Mouse (Mus musculus) thymus, postnatal 4 days (tissue): Measurements from ENCODE around the gene Rap1a.

ENCODE experiments used
- DNase-seq: peaks from one replicate; pipeline ENCODE4 v3.0.0; 2021

Rap1a gene

GRCm38 (mm10) chr3:105801191-105802166 is at the start of gene Rap1a:
TSS of gene Rap1a (minus strand) at chr3:105801336.
- DNase-seq = peak; percentile 87

DNA sequence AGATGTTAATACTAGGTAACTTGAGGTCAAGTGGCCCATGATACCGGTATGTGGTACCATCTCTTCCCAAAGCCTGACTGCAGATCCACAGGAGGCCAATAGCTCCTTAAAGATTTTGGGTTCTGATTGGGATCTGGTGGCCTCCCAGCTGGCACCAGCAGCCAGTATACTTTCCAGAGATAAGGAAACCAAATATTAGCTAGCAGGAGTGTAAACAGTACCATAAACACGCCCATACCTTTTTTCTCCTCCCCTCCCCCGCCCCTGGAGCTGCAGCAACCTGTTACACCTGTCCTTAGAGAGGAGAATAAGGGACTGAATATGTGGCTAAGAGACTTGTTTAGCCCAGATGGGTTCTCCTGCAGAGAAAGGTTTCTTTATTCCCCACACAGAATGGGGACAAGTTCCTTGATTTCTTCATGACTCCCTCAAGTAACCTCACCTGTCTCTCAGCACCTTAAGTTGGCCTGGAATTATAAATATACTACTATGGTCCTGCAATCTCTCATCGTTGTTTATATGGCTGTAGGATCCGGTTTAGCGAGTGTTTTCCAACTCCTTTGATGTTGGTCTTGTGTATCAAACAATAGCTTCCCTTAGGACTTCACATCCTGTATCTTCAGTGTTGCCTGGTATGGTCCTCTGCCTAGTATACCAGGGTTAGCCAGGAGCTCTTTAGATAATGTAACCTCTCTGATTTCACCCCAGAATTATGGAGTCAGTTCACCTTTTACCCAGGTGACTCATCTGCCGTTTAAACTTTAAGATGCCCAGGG is 45.3 kb upstream of the Rap1a start:
- DNase-seq = no peak

DNA sequence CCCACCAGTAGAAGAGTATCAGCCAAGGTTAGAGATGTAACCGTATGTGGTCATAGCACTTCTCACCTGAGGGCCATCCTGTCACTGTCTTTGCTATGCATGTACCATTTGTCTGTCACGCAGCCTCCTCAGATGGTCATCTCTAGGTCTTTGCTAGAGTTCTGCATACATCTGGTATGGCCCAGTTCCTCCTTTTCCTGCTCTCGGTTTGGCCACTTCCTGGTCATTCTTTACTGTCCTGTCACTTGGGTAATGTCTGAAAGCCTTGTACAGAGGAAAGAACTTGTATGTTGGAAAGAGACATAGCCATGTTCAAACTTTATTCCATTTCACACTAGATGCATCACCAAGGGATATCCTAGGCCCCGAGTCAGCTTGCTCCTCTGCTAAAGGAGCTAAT is 38.7 kb upstream of the Rap1a start:
- DNase-seq = no peak

GRCm38 (mm10) chr3:105838655-105839054 is 37.5 kb upstream of the Rap1a start:
- DNase-seq = no peak

DNA sequence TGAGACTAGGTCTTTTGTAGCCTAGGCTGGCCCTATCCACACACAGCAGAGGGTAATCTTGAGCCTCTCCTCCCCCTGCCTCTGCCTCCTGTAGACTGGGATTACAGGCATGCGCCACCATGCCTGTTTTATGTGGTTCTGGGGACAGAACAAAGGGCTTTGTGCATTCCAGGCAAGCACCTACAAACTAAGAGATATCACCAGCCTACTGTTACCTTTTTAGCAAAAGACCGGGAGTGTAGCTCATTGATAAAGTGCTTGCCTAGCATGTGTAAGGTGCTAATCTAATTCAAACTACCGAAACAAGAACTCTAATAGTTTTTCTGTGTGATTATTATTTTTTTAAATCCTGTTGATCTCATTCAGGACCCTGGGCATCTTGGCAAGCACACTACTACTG is 35.7 kb upstream of the Rap1a start:
- DNase-seq = no peak

DNA sequence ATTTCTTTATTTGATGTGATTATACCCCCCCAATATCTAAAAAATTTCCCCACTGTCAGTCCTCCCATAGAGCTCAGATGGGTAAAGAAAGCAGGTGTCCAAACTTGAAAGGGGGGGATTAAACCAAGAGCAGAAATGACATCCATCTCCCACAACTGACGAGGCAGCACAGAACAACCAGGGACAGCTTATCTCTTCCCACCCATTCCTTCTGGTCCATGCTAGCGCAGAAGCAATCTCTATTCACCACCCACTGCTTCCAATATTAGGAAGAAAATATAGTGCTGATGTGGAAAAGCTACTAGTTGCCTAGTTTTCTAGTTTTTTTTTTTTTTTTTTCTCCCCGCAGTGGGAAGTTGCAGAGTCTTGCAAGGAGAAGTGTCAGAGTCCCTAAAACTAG is 34.7 kb upstream of the Rap1a start:
- DNase-seq = no peak

GRCm38 (mm10) chr3:105831584-105831983 is 30.4 kb upstream of the Rap1a start:
- DNase-seq = no peak

- no peak for DNase-seq
Observed at GRCm38 (mm10) chr3:105825501-105826161, 24.5 kb upstream of the Rap1a start.

GRCm38 (mm10) chr3:105824704-105825103 is 23.6 kb upstream of the Rap1a start:
- no peak for DNase-seq

- no peak for DNase-seq
Observed at GRCm38 (mm10) chr3:105824103-105824502, 23.0 kb upstream of the Rap1a start.

DNA sequence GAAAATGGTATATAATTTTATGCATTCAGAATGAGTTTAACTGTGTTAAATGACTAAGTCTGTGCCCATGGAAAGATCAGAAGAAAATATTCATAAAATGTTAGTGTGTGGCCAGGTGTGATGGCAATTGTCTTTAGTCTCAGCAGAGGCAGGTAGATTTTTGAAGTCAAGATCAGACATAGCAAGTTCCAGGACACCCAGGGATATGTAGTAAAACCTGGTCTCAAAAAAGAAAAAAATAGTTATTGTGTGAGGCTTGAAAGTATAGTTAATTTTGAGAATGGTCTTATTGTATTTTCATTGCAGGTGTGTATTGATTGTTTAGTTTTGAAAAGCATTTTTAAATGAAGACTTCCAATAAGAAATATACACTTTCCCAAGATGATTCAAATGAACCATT is 22.5 kb upstream of the Rap1a start:
- no peak for DNase-seq

GRCm38 (mm10) chr3:105821504-105821903 is 20.4 kb upstream of the Rap1a start:
- no peak for DNase-seq

GRCm38 (mm10) chr3:105820272-105820671 is 19.1 kb upstream of the Rap1a start:
- no peak for DNase-seq

DNA sequence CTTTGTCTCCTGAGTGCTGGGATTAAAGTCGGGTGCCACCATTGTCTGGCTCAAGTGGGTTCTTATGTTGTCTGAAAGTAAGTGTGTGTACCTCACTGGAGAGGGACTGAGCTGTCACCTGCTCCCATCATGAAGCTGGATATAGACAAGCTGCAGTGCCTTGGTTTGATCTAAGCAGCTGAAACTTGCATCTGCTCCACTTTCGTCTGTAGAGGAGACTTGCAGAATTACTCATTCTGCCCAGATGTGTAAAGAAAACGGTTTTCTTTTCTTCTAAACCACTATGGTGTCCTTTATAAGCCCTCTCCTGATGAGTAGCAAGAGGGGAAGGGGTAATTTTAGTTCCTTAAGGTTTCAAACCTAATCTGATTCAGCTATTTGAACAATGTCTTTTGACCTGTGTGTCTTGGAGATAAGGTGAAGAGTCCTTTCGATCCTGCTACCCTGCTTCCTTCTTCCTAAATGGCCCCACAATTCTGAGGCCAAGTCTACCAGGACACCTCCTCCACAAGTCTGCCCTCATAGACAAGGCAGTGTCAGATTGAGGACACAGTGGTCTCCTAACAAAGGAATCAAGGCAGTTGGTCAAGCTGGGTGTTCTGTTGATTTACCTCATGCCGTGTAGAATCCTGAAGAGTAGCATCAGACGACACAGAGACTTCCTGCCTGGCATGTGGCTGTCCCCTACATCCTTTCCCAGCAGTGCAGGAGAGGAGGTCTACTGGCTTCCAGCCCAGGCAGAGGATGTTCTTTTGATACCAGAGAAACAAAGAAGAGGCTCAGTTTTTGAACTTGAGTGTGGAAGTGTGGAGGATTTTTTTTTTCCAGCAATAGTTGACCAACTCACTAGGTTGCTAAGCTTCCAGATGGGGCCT is 17.2 kb upstream of the Rap1a start:
- peak; percentile 43 for DNase-seq

- DNase-seq = no peak
Observed at GRCm38 (mm10) chr3:105816089-105816488, 15.0 kb upstream of the Rap1a start.

GRCm38 (mm10) chr3:105815236-105815904 is 14.2 kb upstream of the Rap1a start:
- peak; percentile 75 for DNase-seq

DNA sequence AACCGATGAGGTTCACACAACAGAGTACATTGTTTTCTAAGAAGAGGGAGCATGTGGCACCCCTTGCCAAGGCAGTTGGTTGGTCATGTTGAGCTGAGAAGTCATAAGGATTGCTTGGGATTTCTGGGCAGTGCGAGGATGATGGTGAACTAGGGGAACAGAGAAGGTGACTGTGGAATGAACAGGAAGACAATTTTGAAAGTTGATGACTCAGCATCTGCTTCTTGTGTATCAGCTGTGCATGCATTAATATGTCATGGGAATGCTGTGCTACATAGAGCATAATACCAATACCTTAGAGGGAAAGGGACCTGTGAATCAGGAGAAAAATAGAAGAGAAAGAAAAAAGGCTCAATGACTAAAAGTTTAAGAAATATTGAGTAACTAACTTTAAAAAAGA is 10.0 kb upstream of the Rap1a start:
- no peak for DNase-seq

DNA sequence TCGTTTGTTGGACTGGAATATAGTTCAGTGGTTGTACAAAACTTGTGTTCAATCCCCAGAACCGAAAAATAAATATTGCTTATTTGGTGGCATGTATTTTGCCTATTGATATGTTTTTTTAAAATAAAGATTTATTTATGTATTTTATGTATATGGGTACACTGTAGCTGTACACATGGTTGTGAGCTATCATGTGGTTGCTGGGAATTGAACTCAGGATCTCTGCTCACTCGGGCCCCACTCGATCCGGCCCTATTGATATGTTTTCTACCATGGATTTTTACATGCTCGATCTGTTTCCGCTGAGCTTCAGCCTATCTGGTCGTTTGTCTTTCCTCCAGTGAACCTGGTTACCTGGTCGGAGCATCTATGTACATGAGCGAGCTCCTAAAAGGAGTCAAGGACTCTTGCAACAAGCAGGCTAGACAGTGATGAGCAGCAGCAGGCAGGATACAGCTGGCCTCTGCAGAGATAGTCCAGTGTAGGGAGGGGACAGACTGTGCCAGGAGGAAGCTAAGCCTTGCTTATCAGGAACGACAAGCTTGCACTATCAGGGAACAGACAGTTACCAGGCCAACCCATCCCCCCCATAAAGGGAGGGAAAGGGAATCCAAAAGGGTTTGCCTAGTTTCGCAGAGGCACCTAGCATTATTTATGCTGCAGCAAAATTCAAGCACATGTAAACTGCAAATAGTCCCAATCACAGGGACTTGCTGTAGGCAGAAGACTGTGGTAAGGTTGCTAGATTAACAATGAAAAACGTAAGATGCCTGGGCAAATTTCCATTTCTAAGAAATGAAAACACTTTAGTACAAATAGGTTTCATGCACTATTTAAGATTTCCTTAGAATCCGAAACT is 7.3 kb upstream of the Rap1a start:
- DNase-seq = no peak

DNA sequence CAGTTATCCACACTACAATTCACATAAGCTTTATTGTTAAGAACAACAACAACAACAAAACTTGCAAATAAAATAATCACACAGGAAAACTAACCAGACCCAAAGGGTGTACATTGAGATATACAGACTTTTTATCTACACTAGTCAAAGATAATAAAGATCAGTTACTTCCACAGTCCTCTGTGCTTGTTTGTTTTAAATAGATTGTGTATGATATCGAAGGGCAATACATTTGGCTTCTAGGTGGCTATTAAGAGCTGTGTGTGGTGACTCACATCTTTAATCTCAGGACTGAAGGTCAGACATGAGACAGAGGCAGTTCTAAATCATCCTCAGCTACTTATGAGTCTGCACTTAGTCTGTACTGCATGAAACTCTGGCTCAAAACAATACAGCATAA is 6.5 kb upstream of the Rap1a start:
- no peak for DNase-seq

DNA sequence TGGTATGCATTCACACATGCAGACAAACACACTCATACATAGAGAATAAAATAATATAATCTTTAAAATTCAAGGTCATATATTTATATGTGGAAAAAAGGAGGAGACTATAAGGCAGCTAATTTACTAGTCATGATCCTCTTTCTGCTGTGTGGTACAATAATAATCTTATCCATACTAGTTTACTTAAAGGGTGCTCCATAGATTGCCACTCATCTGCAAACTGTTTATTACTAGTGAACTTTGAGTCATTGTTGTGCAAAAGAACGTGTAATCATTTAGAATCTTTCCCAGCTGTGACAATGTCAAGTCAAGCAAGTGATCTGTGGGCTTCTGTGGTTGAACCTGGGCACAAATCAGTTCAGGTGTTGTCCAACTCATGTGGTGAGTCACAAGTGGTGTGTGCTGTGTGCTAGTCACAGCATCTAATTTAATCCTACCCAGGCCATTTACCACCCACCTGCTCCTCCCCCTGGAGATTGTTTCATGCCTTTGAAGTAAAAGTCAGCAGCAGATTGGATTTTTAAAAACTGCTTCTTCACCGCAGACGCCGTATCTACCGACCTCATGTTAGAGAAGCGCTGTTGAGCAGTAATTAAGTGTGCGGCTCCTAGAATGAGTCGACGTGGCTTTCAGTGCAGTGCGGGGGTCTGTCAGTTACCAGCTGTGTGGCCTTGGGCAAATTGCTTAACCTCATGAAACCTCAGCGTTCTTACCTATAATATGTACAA is 5.5 kb upstream of the Rap1a start:
- no peak for DNase-seq
